Mouse (Mus musculus) frontal cortex, postnatal 36 days (tissue): Measurements from ENCODE around the gene Ccdc130.
"Not testable (repeated sequence)": the region's sequence is repeated elsewhere in the genome, so short reads cannot be mapped to it uniquely, and the experiment has no call there.

Source experiments
- DNase-seq, 2 experiments: peaks; one replicate each; pipeline ENCODE4 v3.0.0; 2022; ENCODE audit warnings: low spot score in 2 of 2

The Ccdc130 gene

GRCm38 (mm10) chr8:84269950-84270773 is at the start of gene Ccdc130:
Ccdc130 (minus strand) TSS chr8:84270380.
- peak; percentile 98 to 100 for DNase-seq

DNA sequence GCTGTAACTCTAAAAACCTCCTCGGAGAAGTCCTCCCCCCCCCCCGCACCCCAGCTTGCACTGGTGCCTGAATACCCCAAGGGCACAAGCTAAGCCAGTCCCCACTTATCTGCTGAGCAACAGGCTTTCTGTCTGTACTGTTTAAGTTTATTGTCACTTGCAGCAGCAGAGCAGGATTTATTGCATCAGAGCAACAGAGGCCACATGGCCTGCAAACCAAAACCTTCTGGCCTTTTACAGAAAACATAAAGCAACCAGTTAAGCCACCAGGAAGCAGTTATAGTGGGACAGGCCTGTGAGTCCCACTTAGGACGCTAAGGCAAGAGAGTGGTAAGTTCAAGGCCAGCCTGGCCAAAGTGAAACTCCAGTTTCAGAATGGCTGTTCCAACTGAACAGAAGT is 38.2 kb upstream of the Ccdc130 start:
- no peak for DNase-seq

- no peak for DNase-seq
Observed at GRCm38 (mm10) chr8:84303951-84304350, 33.8 kb upstream of the Ccdc130 start.

GRCm38 (mm10) chr8:84297029-84297785 is 27.0 kb upstream of the Ccdc130 start:
- no peak for DNase-seq

- DNase-seq = peak; percentile 45 to 53
Observed at GRCm38 (mm10) chr8:84291688-84292087, 21.5 kb upstream of the Ccdc130 start.

GRCm38 (mm10) chr8:84291086-84291485 is 20.9 kb upstream of the Ccdc130 start:
- no peak for DNase-seq

DNA sequence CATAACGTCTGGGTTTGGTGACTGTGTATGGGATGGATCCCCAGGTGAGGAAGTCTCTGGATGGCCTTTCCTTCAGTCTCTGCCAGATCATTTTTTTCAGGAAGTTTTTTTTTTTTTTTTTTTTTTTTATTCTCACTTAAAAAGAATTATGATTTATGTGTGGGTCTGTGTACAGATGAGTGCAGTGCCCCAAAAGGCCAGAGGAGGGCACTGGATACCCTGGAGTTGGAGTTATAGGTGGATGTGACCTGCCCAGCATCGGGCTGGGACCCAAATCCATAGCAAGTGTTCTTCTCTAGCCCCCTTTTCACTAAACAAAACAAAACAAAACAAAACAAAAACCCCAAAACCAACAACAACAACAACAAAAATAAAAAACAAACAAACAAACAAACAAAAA is 18.7 kb upstream of the Ccdc130 start:
- no peak for DNase-seq

DNA sequence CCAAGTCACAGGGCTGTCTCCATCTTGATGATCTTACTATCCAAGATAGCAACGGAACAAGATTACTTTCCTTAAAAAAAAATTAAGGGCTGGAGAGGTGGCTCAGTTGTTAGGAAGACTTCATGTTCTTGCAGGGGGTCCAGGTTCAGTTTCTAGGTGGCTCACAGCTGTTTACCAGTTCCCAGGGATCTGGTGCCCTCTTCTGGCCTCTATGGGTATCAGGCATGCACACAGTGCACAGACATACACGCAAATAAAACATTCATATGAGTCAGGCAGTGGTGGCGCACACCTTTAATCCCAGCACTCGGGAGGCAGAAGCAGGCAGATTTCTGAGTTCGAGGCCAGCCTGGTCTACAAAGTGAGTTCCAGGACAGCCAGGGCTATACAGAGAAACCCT is 15.5 kb upstream of the Ccdc130 start:
- not testable (repeated sequence) for DNase-seq

DNA sequence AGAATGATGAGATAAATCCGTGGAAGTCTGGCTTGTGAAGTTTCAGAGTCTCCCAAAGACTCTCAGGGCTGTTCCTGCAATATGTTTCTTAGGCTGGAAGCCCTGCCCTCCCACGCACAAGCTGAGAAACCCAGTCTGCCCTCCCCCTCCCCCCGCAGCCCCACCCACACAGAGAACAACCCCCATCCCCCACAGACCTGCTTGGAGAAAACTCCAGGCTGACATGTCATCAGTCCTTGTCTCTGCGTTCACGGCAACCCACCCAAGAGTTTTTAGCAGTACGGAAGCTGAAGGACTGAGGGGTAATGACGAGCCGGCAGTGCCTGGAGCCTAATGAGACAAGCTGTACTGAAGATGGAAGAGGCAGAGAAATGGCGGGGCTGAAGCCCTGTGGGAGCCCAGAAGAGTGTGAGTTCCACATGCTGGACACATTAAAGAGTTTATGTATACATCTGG is 14.5 kb upstream of the Ccdc130 start:
- DNase-seq = peak in 1 of 2 experiments; percentile 22

DNA sequence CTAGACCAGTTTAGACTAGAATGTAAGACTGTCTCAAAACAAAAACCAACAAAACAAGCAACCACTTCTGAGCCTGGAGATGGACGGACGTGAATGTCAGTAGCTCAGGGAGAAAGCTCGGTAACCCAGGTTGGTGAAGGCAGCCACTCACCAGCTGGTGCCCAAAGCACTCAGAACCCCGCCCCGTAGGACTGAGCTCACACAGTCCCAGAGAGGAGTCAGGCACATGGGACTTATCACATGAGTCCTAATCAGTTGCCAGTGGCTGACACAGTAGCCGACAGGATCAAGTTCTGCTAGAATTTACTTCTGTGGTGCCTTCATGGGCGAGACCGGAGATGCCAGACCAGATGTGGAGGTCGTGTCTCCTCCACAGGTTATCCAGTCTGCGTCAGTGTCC is 10.6 kb upstream of the Ccdc130 start:
- no peak for DNase-seq

- DNase-seq = no peak
Observed at GRCm38 (mm10) chr8:84276447-84276846, 6.3 kb upstream of the Ccdc130 start.

DNA sequence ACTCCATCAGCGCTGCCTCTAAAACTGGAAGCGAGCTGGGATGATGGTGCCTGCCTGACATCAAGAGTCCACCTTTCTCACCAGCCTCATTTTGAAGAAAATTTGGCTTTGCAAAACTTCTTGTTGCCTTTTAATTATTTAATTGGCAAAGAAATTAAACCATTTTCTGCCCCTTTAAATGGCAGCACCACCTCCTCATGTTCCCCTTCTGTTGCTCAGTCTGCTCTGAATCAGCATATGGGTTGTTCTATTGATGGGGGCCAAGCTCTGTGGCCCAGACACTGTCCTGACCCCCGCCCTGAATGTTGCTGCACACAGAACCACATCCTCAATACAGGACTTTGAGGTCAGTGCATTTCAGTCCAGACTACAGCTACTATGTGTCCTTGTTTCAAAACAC is 3.8 kb upstream of the Ccdc130 start:
- no peak for DNase-seq

DNA sequence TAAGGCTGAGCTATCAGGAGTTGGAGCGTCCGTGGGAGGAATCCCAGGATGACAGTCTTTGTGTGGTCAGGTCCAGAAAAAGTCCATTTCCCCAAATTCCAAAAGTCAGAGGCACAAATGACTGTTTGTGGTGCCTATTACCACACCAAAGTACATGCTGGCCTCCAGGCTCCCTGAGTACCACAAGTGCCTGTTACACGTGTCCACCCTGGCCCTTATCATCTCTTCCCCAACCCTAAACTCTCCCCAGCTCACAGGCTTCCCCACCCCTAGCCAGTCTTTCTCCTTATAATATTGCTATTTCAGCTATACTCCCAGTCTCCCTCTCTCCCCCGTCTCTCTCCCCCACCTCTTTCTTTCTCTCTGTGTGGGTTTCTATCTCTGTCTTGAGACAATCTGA is 2.1 kb upstream of the Ccdc130 start:
- no peak for DNase-seq

- peak; percentile 28 to 40 for DNase-seq
Observed at GRCm38 (mm10) chr8:84261098-84261497, 9.1 kb downstream of the Ccdc130 start.

DNA sequence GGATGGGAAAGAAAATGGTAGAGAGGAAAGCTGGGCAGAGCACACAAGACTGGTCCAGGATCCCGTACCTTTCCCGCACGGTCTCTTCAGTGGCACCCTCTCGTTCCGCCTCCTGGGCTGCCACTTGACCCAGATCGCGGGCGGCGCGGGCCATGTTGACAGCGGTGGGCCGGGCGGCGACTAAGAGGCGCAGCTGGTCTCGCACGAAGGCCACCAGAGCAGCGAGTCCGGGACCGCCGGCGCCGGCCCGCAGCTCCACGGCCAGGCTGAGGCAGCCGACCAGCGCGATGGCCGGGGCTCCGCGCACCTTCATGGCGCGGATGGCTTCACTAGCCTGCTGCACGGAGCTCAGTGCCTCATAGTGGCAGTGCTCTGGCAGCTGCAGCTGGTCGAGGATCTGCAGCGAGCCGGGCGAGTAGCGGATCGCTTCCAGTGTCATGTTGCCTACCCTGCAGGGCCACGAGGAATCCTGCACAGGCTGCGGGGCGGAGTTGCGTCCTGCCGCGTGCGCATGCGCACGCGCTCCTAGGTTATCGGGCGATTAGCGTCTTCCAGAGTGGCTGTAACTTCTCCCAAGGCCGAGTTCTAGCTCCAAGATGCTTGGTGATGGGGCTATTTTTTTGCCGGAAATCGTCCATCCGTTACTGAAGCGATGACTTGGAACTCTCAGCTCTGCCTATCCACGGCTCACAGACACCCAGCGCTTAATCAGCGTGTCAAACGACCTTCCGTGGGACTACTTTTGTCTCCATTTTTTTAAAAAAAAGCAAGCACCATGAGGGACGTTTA is 13.2 kb downstream of the Ccdc130 start, which contains the start of gene Mri1:
Gene Mri1, minus strand, starts transcription at position 505 of the 789 bp plus-strand sequence.
- peak; percentile 78 to 84 for DNase-seq

DNA sequence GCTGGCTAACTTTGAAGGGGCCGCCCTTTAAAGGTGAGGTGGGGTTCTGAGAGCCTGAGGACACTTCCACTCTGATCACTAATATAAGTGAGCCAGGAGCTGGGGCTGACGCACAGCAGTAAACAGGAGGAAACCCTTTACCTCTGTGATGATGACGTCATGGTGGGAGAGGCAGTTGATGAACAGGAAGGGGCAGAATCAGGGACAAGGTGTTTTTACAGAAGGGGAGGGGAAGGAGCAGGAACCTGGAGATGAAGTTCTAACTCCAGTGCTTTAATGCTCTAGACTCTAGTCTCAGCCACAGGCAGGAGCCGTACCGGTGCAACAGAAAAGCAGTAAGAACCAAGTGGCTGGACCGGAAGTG is 13.7 kb downstream of the Ccdc130 start:
- DNase-seq = peak in 1 of 2 experiments; percentile 45

GRCm38 (mm10) chr8:84255858-84256257 is 14.3 kb downstream of the Ccdc130 start:
- no peak for DNase-seq

DNA sequence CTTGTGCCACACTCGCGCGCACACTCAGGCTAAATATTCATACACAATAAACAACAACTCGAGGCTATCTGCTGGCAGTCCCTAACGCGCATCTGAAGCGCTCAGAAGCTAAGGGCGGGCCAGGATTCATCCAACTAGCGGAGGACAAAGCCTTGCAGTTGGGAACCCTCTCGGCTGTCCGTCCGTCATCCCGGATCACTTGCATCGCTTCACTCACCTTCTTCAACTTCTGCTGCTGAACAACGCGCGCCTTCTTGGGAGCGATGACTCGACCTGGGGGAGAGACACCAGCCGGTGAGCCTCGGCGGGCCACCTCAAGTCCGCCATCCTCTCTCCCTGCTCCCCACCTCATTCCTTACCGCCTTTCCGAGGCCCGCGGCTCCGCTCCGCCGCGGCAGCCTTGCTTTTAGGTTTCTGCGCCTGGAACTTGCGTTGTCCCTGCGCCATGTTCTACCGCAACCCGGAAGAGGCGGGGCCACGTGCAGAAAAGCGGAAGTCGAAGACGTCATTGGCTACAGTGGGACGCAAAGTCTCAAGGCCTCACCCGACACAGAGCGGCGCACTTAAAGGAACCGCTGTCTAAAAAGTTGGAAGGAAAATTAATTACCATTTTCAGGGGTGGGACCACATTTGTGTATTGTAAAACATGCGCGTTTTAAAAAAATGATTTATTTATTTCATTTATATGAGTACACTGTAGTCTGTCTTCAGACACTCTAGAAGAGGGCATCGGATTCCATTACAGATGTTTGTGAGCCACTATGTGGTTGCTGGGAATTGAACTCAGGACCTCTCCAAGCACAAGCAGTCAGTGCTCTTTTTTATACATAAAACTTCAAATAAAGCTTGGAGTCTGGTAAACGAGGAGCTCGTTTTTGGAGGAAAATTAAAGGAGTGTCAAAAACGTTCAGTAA is 20.7 kb downstream of the Ccdc130 start, which contains the start of gene D8Ertd738e:
Gene D8Ertd738e, minus strand, starts transcription at position 463 of the 914 bp plus-strand sequence.
- DNase-seq = peak; percentile 82 to 90

DNA sequence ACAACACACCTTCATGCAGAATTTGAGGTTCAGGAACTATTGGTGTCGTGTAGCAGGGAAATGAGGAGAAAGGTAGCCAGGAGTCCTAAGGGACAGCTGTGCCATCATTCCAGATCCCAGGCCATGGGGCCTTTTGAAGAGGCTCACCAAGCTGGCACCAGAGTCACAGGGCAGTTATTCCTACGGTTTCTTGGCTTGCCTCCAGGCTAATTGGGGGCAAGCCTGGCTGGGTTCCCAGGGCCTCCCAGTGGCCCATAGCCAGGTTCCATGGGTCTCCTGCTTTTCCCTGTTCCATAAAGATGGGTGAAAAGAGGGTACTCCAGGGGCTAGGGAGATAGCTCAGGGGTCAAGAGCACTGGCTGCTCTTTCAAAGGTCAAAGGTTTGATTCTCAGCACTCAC is 28.4 kb downstream of the Ccdc130 start:
- no peak for DNase-seq

- DNase-seq = no peak
Observed at GRCm38 (mm10) chr8:84241167-84241566, 29.0 kb downstream of the Ccdc130 start.
